Mouse (Mus musculus) Patski (cell line): ENCODE measurements around the gene Col16a1. TPM values are rescaled to one million over a fixed set of nuclear protein-coding genes. Genes with fewer than 3 reads are reported as not detected.

Experiments used
- ATAC-seq: fragments of 100-300 bp; one replicate; pipeline ENCODE4 v1.8.0; 2021
- CTCF ChIA-PET: fragments of 350-600 bp; sonication (Branson Sonifier 250); formaldehyde crosslinking; loops from one replicate; lab custom pipeline; 2022; ENCODE audit warnings: inconsistent platforms; lab: Charles Lee
- POLR2A ChIA-PET: fragments of 350-600 bp; sonication (Branson Sonifier 250); formaldehyde crosslinking; loops from one replicate; lab custom pipeline; 2022; ENCODE audit warnings: antibody characterized with exemption, inconsistent platforms; lab: Charles Lee
- DNase-seq: peaks from one replicate; pipeline ENCODE4 v3.0.0-alpha.2; 2011; ENCODE audit warnings: low read depth, low spot score
- H3K27me3 ChIP-seq: fragments of 371-371 bp; one replicate; pipeline ENCODE4 v1.5.1; 2021
- CTCF ChIP-seq: fragments of 100-300 bp; IDR thresholded peaks from one replicate; pipeline ENCODE4 v1.5.1; 2021
- in situ Hi-C: fragments of 300-500 bp; cut with MboI; formaldehyde crosslinking; loops from 3 replicates; pipeline ENCODE4 v1.11.1; 2018; ENCODE audit warnings: low pct_unique_long_range_greater_than_20kb, mixed read lengths
- polyA plus RNA-seq: library from polyadenylated mRNA; unstranded; gene quantifications from one replicate; pipeline ENCODE4 v1.2.3, GENCODE M21; 2021

The Col16a1 gene
- 0.67 TPM for polyA plus RNA-seq

- ChIA-PET POLR2A (interaction anchor here (0.6 to 0.7 kb wide), 2 partner anchors 120 to 581 kb away, joined by 3 to 7 read pairs; no protein-coding TSS in a partner anchor), CTCF (no interaction called here)
- no peaks in the 10 kb centered on the region for H3K27me3 ChIP-seq
- no peak for TF ChIP-seq CTCF
- in situ Hi-C loops: no loop called here
- ATAC-seq (no peak), DNase-seq (no peak)
Observed at GRCm38 (mm10) chr4:130047331-130048202, at the start of gene Col16a1. Col16a1 (plus strand) TSS chr4:130047840.

- H3K27me3 ChIP-seq: no peaks in the 10 kb centered on the region
- DNase-seq: no peak
- ChIA-PET POLR2A (no interaction called here), CTCF (no interaction called here)
- no peak for TF ChIP-seq CTCF
- no peak for ATAC-seq
- in situ Hi-C loops: no loop called here
Observed at GRCm38 (mm10) chr4:129998124-129998523, 49.5 kb upstream of the Col16a1 start.

GRCm38 (mm10) chr4:130001710-130002109 is 45.9 kb upstream of the Col16a1 start:
- no peaks in the 10 kb centered on the region for H3K27me3 ChIP-seq
- in situ Hi-C loops: no loop called here
- no peak for TF ChIP-seq CTCF
- POLR2A ChIA-PET: no interaction called here
- CTCF ChIA-PET: no interaction called here
- DNase-seq (no peak), ATAC-seq (no peak)

GRCm38 (mm10) chr4:130002157-130002556 is 45.5 kb upstream of the Col16a1 start:
- in situ Hi-C loops: no loop called here
- H3K27me3 ChIP-seq: no peaks in the 10 kb centered on the region
- ATAC-seq (no peak), DNase-seq (no peak)
- POLR2A ChIA-PET: no interaction called here
- CTCF ChIA-PET: no interaction called here
- no peak for TF ChIP-seq CTCF

GRCm38 (mm10) chr4:130005593-130005992 is 42.0 kb upstream of the Col16a1 start:
- POLR2A ChIA-PET: no interaction called here
- no peaks in the 10 kb centered on the region for H3K27me3 ChIP-seq
- in situ Hi-C loops: no loop called here
- no peak for ATAC-seq
- CTCF ChIA-PET: no interaction called here
- no peak for TF ChIP-seq CTCF
- no peak for DNase-seq

- in situ Hi-C loops: no loop called here
- POLR2A ChIA-PET: no interaction called here
- ATAC-seq: no peak
- CTCF ChIA-PET: no interaction called here
- no peak for TF ChIP-seq CTCF
- no peaks in the 10 kb centered on the region for H3K27me3 ChIP-seq
- no peak for DNase-seq
Observed at GRCm38 (mm10) chr4:130006533-130006932, 41.1 kb upstream of the Col16a1 start.

- DNase-seq (no peak), ATAC-seq (no peak)
- TF ChIP-seq CTCF: no peak
- H3K27me3 ChIP-seq: no peaks in the 10 kb centered on the region
- CTCF ChIA-PET: no interaction called here
- in situ Hi-C loops: no loop called here
- POLR2A ChIA-PET: interaction anchor here (0.6 kb wide), 1 partner anchor 188 kb away, joined by 3 read pairs; no protein-coding TSS in a partner anchor
Observed at GRCm38 (mm10) chr4:130009043-130009442, 38.6 kb upstream of the Col16a1 start.

- ATAC-seq: no peak
- POLR2A ChIA-PET: interaction anchor here (0.6 kb wide), 1 partner anchor 27 kb away, joined by 7 read pairs; no protein-coding TSS in a partner anchor
- CTCF ChIA-PET: no interaction called here
- H3K27me3 ChIP-seq: no peaks in the 10 kb centered on the region
- no peak for TF ChIP-seq CTCF
- DNase-seq: no peak
- in situ Hi-C loops: no loop called here
Observed at GRCm38 (mm10) chr4:130010723-130011122, 36.9 kb upstream of the Col16a1 start.

- no peak for DNase-seq
- ChIA-PET CTCF (no interaction called here), POLR2A (no interaction called here)
- in situ Hi-C loops: no loop called here
- no peaks in the 10 kb centered on the region for H3K27me3 ChIP-seq
- TF ChIP-seq CTCF: no peak
- no peak for ATAC-seq
Observed at GRCm38 (mm10) chr4:130012234-130012633, 35.4 kb upstream of the Col16a1 start.

GRCm38 (mm10) chr4:130013111-130013510 is 34.5 kb upstream of the Col16a1 start:
- POLR2A ChIA-PET: no interaction called here
- CTCF ChIA-PET: no interaction called here
- ATAC-seq: no peak

GRCm38 (mm10) chr4:130016010-130016409 is 31.6 kb upstream of the Col16a1 start:
- ChIA-PET CTCF (no interaction called here), POLR2A (no interaction called here)
- DNase-seq: no peak
- H3K27me3 ChIP-seq: no peaks in the 10 kb centered on the region
- in situ Hi-C loops: no loop called here
- no peak for ATAC-seq
- no peak for TF ChIP-seq CTCF

More at GRCm38 (mm10) chr4:130013111-130013510, 34.5 kb upstream of the Col16a1 start:
- H3K27me3 ChIP-seq: no peaks in the 10 kb centered on the region
- in situ Hi-C loops: no loop called here
- DNase-seq: no peak
- no peak for TF ChIP-seq CTCF
